Mouse (Mus musculus) adrenal gland, adult 8-10 months (tissue): ENCODE measurements around the gene Far2. TPM values are rescaled to one million over a fixed set of nuclear protein-coding genes. Genes with fewer than 3 reads are reported as not detected.
"Not testable (repeated sequence)": the region's sequence is repeated elsewhere in the genome, so short reads cannot be mapped to it uniquely, and the experiment has no call there.

ENCODE experiments used
- DNase-seq: peaks from one replicate; pipeline ENCODE4 v3.0.0; 2022
- total RNA-seq, 4 experiments: library from RNA; stranded (reverse); gene quantifications; 2 replicates each; pipeline ENCODE4 v1.2.4; 2022

Gene Far2
- total RNA-seq, 4 experiments from 2014 or later: 2.2 to 3.4 (median 3.0) TPM

DNA sequence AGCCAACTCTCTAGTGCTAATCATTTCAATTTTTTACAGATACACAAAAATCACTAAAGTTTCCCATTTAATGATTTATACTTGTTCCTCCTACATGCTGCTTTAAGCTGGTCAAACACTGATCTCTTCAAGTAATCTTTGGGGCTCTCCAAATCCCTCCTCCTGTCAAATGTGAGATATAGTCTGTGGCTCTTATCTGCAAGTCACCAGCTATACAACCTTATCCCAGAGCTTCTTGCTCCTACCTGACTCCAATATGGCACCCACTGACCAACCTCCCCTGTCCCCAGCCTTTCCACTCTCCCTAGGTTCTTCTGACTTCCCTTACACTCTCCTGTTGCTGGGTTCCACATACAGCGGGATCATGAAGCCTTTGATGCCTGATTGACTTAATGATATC lies 70.6 kb downstream of the Far2 start:
- no peak for DNase-seq

DNA sequence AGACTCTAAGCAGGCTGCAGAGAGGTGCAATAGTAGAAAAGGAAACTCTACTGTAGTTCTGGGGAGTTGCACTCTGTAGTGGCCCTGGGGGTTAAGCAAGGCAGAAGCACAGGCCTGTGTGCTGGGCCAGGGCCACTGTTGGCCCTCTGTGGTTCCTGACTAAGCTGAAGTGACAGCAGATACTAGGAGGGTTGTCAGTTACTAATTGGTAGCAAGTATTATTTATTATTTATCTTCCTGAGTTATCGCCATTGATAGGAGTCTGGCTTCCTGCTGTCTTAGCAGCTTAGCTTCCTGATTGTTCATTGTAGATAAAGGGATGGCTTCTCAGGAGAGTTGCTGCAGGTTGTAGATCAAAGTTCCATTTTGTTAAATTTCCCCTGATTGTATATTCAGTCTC lies 73.6 kb downstream of the Far2 start:
- no peak for DNase-seq

GRCm38 (mm10) chr6:148126851-148127250 lies 79.8 kb downstream of the Far2 start:
- DNase-seq: not testable (repeated sequence)

GRCm38 (mm10) chr6:148132314-148132713 lies 85.3 kb downstream of the Far2 start:
- no peak for DNase-seq

- no peak for DNase-seq
Measured at GRCm38 (mm10) chr6:148133536-148133935, 86.5 kb downstream of the Far2 start.

DNA sequence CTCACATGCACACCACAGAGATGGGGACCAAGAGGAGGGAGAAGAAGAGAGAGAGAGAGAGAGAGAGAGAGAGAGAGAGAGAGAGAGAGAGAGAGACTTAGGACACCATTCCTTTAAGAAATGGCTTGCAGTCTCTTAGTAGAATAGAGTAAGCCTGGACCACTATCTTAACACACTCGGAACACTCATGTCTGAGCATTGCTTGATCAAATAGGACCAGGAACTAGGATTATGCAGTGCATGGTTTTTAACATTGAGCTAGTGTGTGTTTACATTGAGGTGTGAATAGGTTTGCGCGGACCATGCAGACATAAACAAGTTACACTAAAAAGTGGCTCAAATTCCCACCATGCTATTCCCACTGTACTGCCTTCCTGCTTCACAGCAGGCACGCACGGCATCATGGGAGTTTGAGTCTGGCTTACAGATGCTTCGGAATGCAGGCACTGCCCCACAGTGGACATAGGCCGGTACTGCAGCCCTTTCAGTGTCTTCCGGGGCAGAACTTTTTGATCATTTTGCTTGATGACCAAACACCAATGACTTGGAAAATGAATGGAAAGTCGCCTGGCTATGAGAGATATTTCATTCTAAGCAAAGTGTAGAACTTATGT lies 88.8 kb downstream of the Far2 start:
- DNase-seq: peak; percentile 72

DNA sequence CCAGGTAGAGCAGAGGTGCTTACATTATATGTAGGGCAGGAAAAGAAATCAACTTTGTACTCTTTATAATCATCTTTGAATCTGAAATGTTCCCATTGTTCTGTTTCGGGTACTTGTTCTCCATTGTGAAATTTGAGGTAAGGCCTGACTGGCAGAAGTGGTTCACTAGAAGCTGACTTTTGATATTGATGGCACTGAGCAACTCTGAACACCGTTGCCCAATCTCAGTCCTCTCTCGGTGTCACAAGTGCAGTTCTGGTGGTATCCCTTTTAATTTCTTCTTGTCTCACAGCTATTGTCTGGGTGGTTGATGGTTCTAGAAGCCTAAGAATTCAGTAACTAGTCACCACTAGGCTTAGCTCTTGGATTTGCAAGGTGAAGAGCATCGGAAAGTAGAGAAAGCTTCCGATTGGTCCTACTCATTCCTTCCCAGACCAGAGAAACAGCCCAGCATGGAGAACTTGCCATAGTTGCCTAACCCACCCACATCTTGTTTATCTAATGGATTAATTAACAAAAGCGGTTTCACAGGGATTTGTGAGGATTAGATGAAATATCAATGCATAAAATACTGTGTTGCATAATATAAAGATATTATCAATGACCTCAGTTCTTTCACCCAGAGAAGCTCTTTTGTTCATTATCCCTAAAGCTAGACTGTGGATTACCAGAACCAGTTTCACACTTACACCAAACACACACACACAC lies 92.4 kb downstream of the Far2 start:
- no peak for DNase-seq

DNA sequence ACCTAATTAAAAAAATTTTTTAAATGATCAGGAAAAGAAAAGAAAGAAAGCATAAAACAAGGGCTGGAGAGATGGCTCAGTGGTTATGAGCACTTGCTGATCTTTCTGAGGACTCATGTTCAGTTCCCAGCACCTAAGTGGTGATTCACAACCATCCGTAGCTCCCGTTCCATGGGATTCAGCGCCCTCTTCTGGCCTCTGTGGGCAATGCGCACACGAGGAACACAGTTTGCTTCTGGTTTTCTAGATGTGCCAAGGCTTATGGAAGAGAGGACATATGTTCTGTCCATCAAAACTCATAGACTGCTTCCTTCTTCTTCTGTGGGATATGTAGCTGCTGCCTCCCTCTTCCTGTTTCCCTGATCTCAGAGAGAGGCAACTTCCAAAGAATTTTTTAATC lies 94.8 kb downstream of the Far2 start:
- DNase-seq: no peak

DNA sequence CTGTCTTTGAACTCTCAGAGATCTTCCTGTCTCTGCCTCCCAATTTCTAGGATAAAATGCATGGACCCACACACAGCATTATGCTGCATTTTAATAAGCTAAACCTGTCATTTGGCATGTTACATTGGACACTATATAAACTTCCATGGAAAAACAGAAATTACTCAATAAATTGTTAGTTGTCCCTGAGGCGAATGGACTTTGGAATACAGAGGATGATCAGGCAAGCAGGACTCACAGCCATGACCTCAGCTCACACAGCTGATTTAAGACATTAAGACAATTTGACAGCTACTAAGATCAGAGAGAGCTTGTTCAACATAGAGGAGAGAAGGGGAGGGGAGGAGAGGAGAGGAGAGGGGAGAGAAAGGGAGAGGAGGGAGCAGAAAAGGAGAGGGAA lies 95.4 kb downstream of the Far2 start:
- DNase-seq: no peak

GRCm38 (mm10) chr6:148152305-148152704 lies 105.2 kb downstream of the Far2 start:
- DNase-seq: not testable (repeated sequence)

GRCm38 (mm10) chr6:148172904-148173303 lies 125.8 kb downstream of the Far2 start:
- no peak for DNase-seq

DNA sequence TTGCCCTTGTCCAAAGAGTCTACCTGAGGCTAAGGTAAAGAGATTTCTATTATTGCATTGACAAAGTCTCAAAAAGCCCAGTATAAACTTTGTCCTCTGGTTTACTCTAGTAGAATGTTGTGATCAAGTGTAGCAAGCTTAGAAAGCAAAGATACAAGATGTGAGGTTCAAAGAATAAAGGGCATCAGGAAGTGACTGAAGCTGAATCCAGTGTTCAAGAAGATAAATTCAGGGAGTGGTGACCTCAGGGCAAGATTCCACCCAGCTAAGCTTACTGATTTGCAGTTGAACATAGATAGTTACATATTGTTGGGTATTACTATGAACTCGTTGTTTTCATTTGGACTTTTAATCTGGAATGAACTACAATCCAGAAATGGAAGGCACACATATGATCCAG lies 138.6 kb downstream of the Far2 start:
- DNase-seq: no peak

DNA sequence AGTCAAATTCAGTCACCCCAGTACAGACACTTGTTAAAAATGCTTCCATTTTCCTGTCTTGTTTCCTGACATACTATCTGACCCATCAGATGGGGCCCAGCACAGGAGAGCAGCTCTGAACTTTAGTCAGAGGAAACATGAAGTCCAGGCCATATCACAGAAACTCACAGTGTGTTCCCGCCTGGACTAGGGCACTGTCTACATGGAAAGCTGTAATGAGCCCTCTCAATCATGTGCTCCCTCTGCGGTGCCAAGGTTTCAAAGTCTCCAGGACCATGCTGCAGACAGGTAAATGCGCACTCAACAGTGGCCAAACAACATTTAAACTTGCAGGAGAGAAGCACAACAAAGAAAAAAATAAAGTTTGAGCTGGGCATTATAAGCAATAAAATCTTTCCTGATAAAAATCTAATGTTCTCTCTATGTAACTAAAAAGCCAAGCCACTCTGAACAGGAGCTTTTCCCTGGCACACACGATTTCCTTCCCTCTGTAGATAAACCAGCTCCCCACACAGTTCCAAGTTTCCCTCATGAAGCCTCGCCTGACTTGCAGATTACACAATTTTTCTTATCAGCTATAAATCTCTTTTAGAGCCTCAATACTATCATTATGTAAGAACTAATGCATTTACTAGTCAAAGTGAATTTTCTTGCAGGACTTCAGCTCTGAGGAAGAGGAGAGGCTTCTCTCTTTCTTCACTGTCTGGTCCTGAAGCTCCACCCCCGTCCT lies 147.1 kb downstream of the Far2 start:
- DNase-seq: no peak

- no peak for DNase-seq
Measured at GRCm38 (mm10) chr6:148199177-148199576, 152.1 kb downstream of the Far2 start.

DNA sequence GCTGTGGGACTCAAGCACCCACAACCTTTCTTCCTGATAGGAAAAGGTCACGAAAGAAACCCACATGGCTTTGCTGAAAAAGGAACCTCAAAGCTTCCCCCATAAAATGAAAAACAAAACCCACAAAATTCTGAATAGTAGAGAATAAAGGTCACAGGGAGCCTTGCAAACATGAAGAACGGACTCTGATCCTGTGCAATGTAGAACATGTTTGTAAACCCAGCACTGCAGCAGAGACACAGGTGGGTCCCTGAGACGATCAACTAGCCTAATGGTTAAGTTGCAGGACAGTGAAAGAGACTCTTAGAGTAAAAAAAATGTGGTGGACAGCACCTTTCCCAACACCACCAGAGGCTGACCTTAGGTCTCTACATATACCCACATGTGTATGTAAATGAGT lies 152.7 kb downstream of the Far2 start:
- no peak for DNase-seq

- no peak for DNase-seq
Measured at GRCm38 (mm10) chr6:148205134-148205533, 158.1 kb downstream of the Far2 start.

DNA sequence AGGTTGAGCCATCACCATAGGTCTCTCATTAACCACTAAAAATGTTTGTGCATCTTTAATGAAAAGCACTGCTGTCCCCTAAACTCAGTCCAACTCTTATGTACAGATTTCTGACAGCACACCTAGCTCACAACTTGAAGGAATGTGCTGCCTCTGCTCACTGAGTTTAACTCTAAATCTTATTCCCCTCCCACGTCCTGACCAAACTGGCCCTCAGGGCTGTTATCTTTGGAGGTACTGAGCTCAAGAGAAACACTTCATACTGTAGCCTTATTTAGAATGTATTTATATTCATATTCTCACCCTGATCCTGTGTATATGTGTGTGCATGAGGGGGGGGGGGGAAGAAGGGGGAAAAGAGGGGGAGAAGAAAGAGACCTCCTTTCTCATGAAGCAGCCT lies 160.5 kb downstream of the Far2 start:
- no peak for DNase-seq

DNA sequence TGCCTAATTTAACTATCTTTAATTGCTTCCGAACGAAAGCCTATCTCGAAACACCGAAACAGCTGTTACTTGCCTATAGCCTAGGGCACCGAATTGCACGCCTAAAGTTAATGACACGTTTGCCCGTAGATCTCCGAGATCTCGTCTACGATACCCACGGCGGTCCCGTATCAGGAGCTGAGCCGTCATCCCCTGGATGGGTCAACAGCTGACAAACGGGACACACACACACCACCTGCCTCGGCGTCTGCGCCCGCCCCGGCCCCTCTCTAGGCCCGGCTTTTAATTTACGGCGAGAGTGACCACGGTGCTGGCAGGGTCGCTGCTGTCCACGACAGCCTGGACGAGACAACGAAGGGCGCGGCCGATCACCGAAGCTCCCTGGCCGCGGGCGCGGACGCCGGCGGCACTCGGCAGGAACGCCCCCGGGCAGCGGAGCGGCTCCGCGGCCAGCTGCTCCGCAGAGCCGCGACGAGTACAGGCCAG lies 164.4 kb downstream of the Far2 start:
- peak; percentile 18 for DNase-seq

DNA sequence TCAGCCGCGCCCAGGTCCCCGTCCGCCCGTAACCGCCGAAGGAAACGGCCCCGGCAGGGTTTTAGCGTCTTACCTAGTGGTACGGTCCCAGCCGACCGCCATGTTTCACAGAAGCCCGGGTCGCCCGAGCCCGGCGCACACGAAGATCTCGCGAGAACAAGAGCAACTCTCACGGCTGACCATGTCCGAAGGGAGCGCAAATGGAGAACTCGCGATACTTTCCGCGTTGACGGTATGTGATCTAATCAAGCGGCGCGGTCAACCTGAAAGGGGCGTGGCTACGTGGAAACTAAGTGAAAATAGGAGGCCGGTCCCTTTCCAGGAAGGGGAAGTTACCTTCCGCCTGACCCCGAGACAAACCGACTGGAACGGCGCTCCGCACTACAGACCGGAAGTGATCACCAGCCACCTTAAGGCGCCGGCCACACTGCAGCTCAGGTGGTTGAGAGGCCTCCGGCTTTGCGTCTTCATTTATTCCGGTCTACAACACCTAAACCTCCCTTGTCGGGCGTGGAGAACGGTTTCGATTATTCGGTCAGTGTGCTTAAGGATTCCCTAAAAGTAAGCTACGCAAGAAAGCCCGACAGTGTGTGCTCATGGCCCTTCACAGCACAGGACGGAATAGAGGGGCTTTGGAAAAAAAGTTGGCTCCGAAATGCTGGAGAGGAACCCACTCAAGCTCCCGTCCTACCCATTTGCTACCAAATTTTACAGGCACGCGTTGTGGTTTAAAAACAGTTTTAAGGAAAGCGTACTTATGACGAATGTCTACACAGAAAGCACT lies 165.0 kb downstream of the Far2 start, which contains the start of gene Ergic2:
Ergic2 (minus strand) TSS at position 478 of the 784 bp plus-strand sequence.
- peak; percentile 99 for DNase-seq

- DNase-seq: peak; percentile 25
Measured at GRCm38 (mm10) chr6:148214765-148215164, 167.7 kb downstream of the Far2 start.

DNA sequence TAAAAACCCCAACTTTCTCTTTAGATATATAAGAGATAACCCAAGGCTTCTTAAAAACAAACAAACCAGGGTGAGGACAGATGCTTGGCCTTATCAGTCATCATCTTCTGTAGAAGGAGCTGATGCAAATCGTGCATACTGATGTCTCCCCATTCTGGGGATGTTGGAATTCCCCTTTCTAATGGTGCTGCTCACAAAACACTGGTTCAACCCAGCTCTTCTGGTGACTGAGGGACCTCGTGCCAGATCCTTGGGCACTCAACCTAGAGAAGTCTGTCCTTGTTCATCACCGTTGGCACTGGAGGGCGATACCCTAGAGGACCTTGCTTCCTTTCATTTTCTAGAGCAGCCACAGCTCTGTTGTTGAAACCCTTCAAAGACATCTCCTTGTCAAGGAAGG lies 169.7 kb downstream of the Far2 start:
- no peak for DNase-seq

DNA sequence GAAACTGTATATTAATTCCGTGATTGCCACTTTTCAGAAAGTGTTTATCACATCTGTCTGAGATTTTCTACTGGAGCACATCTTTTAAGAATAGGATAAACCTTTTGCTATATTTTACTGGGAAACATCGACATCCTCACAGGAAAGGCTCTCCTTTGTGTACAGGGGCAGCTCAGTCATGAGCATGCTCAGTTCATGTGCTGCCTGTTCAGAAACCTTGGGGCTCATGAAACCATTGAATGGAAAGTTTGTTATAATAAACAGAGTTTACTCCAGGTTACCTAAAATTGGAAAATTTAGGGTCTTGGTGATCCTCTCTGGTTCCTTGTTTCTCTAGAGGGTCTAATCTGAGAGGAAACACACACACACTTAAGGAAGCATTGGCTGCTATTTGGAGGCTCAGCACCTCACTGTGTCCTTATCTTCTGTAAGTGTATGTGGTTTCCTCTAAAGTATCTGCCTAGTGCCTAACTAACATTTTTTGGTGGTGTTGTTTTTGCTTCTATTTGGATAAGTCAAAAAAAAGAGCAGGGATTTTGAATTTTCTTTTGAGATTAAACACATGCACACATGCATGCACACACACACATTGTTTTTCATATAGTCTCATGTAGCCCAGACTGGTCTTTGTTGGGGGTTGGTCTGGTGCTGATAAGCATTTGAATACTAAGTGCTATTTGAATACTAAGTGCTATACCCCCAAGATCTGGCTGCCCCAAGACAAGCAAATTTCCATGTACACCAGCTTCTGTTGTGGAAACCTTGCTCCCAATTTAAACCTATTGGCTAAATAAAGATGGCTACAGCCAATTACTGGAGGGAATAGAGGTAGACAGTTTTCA lies 171.4 kb downstream of the Far2 start:
- no peak for DNase-seq
